Mouse (Mus musculus) erythroblast, embryonic 14.5 days (primary cell): Measurements from ENCODE around the gene Derl3.

Experiments
- GATA1 ChIP-seq: IDR thresholded peaks from 2 replicates; pipeline ENCODE4 v1.6.1; 2012; ENCODE audit warnings: low read length, inconsistent platforms, mixed read lengths
- TAL1 ChIP-seq: IDR thresholded peaks from 3 replicates; pipeline ENCODE4 v1.6.1; 2012; ENCODE audit warnings: low read length, inconsistent platforms, mixed read lengths

DNA sequence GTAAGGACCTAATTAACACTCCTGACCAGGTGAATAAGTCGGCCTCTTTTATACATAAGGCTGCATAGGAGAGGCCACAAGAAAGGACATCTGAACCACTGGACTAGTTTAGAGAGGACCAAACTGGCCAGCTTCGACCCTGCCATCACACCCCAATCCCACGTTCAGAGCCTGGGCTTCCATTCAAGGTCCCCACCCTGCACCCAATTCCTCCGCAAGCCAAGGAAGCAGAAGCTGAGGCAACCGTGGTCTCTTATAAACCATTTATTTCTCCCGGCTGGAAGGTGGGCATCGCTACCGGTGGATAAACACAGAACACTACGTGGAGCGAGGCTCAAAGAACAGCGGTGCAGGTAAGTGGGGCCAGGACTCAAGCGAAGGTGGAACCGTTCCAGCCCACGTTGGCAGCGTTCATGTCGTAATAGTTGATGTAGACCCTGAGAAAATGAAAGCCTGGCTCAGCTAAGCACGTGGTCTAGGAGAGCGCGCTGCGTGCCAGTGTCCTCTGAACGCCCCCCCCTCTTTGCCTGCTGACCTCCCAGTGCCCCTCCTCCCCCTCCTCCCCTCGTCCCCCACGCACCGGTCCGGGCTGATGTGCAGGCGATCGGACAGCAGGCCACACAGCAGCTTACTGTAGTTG lies 34.0 kb upstream of the Derl3 start:
- TF ChIP-seq GATA1 (no peak), TAL1 (no peak)
